Mouse (Mus musculus) T-helper 17 cell (primary cell): ENCODE data around the gene Uri1.

ENCODE experiments used
- in situ Hi-C, 2 experiments: fragments of 300-600 bp; cut with MboI, MseI; formaldehyde crosslinking; loops; 1 replicate in 1 of 2; 2 replicates in 1 of 2; pipeline ENCODE4 v1.15.1; 2025; ENCODE audit warnings: high pct_unique_total_duplicates in 2 of 2

Uri1 gene

DNA sequence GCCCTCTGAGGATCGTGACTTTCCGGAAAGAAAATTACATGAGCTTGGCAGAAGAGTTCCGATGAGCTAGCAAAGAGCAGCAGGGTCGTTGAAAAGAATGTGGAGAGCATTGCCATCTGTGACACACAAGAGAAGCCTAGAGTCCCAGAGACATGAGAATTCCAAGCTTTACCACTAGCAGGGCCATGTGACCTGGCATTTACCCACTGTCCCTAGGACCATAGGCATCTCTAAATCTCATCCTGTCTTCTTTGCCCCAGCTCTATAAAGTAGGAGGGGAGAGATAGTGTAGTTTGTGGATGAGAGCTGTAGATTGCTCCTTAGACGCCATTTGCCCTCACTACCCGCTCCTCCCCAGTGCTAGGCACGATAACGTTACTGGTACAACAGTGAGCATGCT is at the start of gene Uri1:
Uri1 (minus strand) TSS at position 101 of the 400 bp plus-strand sequence.
- in situ Hi-C loops = loop anchor here in 1 of 2 experiments (5.0 kb wide), 1 partner anchor 59 kb away; no protein-coding TSS in a partner anchor

DNA sequence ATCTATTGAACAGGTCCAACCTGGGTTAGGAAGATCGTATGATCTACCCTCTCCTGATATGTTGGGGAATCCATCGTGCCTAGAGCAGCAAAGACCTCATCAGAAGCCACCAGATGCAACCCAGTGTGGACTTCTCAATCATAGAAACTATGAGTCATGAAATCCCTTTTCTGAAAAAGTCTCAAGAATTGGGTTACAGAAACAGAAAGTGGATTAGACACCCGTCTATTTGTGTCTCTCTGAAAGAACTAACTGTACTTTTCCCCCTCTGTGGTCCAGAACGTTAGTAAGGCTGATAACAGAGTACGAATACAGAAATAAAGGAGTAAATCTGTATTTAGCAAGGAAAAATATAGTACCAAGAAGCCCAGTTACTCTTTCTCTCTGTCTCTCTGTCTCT is 47.7 kb upstream of the Uri1 start:
- in situ Hi-C loops = no loop called here

DNA sequence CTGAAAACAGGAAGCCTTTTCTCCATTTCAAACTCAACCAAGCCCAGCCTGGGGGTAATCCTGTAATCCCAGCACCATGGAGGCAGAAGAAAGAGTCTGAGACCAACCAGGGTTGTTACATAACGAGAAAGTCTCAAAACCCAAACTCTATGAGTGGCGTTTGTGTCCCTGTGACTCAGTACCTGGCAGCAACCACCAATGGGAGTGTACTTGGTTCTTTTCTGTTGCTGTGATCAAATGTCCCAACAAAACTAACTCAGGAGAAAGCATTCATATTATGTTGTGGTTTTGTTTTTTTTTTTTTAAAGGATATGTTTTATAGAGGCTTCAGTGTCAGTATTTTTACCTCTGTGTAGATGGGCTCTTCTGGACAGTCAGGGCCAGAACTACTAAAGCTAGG is 47.3 kb upstream of the Uri1 start:
- in situ Hi-C loops = no loop called here

DNA sequence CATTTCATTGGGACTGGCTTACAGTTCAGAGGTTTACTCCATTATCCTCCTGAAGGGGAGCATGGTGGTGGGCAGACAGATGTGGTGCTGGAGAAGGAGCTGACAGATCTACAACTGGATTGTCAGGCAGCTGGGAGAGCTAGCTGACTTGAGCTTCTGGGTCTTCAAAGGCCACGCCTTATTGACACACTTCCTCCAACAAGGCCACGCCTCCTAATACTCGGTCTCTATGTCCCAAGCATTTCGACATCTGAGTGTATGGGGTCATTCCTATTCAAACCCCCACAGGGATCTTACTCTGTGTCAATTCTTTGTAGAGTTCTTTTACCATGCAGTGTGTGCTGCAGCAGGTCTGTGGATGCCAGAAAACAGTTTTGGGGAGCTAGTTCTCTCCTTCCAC is 41.1 kb upstream of the Uri1 start:
- in situ Hi-C loops = loop anchor here in 1 of 2 experiments (5.0 to 10.0 kb wide), 2 partner anchors 68 to 200 kb away; no protein-coding TSS in a partner anchor

DNA sequence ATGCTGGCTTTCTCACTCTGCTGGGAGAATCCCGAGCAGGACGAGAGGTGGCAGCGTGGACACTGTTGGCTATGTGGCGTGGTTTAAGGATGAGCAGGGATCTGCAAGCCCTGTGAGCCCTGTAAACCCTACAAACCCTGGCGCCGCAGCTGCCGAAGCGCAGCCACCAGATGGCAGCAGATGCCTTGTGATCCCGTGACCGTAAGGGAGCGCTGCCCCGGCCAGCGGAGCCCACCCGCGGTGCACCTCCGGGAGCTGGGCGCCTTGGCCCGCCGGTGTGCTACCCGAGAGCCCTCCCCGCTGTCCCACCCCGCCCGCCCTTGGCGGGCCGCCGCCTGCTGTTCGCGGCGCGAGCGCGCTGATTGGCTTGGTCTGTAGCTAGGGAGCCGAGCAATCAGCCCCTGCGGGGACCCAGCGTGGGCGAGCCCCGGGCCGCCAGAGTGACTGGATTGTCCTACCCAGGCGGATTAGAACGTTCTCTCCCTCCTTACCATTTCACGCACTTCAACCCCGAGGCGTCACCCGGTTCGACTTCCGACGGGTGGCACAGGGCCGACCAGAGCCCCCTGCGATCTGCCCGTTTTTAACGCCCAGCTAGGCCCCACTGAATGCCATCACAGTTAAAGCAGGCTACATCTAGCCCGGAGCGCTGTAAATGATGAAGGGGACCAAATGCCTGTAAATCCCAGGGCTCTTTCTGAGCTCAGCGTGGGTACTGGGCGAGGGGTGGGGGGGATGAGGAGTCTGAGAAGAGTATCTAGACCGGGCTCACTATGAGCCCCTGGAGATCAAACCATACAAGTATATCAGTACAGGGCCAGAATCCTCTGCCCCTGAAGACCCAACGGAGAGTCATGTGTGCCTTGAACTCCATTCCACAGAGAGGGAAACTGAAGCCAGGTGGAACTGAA is 38.0 kb upstream of the Uri1 start:
- in situ Hi-C loops = loop anchor here in 1 of 2 experiments (5.0 to 10.0 kb wide), 2 partner anchors 71 to 203 kb away; no protein-coding TSS in a partner anchor

DNA sequence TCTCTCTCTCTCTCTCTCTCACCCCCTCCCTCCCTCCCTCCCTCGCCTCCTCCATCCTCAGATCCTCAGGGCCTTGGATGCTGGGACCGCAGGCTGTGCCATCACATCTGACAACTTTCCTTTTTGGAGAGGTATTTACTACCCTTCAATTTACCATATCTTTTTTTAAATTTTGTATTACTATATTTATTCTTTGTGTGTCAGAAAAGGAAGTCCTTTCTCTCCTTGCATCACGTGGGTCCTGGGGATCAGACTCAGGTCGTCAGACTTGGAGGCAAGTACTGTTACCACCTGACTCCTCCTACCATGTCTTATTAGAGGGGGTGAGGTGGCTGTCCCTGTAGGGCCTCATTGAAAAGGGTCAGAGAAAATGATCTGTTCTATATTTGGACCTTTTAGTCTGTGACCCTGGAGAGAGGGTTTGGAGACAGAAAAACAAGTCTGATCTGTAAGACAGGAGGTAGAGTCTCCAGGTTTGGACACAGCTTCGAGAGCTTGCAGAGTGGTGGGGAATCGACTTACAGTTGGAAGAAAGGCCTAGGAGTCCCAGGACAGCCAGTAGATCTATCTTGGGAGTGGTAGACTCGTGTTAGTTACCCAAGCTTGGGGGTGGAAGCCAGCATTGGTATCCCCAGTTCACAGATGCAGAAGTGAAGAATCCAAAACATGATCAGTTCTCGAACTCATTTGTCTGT is 36.4 kb upstream of the Uri1 start:
- in situ Hi-C loops = loop anchor here (5.0 to 10.0 kb wide), 2 partner anchors 73 to 205 kb away; no protein-coding TSS in a partner anchor

DNA sequence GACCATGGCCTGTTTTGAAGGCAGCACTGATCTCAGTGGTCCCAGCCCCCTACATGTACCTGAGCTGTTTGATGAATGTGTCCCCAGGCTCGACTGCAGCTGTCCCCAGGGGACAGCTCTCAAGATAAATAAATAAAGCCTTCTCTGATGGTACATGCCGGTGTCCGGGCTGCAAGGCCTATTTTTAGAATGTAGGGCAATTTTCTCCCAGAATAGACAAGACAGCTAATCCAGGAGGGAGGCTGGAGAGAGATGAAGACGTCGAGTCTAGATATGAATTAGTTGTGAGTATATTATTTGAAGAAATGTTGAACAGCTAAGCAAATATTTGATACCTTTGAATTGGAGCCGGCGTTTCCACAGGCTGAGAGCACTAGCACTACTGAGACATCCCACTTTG is 35.7 kb upstream of the Uri1 start:
- in situ Hi-C loops = loop anchor here in 1 of 2 experiments (5.0 kb wide), 1 partner anchor 73 kb away; no protein-coding TSS in a partner anchor

DNA sequence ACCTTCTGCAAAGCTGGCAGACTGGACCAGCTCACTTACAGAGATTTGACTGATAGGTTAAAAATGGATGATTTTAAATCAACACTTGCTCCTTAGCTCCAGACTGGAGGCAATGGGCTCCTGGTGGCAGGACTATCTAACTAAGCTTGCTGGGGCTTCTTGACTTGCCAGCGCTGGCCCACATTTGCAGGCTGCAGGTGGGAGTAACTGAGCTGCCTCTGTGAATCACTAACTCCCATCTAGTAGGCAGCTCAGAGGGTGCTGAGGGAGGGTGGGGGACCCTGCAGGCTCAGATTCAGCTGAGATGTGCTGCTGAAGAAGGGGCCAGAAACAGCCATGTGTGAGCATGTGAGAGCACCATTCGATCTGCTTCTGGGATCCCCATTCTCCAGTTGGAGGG is 32.6 kb upstream of the Uri1 start:
- in situ Hi-C loops = loop anchor here in 1 of 2 experiments (5.0 kb wide), 1 partner anchor 76 kb away; no protein-coding TSS in a partner anchor

DNA sequence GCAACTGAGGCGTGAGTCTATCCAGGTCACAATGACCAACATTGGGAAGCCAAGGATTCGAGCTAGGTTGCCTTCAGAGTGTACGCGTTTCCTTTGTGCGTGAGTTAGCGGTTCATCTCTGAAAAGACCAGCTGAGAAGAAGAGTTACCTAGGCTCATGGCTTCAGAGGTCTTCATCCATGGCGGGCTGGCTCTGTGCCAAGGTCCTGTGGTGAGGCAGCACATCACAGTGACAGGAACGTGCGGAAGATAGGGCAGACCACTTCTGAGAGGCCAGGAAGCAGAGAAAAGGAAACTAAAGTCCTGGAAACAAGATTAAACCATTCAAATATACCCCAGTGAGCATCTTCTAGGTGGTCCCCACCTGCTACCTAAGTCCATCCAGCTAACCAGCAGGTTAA is 30.9 kb upstream of the Uri1 start:
- in situ Hi-C loops = no loop called here

DNA sequence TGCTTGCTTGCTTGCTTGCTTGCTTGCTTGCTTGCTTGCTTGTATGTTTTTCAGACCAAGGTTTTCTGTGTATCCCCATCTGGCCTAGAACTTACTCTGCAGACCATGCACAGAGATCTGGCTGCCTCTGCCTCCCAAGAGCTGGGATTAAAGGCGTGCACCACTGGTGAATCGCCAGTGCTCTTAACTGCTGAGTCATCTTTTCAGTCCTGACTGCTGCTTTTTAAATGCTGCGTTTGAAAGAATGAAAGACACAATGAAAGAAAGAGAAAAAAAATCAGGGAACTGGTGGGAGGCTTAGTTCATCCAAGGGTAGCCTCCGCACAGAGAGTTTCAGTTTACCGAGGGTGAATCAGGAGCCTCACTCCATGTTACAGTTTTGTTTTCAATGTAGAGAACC is 23.9 kb upstream of the Uri1 start:
- in situ Hi-C loops = no loop called here

DNA sequence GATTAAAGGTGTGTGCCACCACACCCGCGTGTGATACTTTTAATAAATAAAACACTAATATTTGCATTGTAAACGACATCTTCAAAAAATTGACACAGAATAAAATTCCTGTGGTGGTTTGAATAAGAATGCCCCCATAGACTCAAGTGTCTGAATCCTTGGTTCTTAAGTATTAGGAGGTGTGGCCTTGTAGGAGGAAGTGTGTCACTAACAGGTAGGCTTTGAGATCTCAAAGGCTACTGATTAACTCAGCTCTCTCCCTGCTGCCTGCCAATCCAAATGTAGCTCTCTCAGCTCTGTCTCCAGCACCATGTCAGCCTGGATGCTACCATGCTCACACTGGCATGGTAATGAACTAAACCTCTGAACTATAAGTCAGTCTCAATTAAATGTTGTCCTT is 17.9 kb upstream of the Uri1 start:
- in situ Hi-C loops = no loop called here

DNA sequence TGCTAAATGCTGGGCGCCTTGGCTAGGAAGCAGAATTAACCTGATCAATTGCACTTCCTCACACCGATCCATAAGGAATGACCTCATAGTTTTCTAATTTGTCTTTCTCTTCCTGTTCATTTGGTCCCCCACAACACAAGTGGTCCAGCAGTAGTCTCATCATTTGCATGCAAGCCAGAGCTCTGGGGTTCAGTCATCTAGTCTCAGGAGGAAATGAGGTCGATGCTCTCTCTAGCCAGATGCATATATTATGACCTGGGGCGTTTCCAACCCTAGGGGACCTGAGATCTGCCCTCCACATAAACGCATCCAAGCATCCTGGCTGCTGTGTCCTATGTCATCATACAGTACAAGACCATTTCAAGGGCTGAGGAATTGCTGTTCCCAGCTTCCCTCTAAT is 14.2 kb upstream of the Uri1 start:
- in situ Hi-C loops = no loop called here

DNA sequence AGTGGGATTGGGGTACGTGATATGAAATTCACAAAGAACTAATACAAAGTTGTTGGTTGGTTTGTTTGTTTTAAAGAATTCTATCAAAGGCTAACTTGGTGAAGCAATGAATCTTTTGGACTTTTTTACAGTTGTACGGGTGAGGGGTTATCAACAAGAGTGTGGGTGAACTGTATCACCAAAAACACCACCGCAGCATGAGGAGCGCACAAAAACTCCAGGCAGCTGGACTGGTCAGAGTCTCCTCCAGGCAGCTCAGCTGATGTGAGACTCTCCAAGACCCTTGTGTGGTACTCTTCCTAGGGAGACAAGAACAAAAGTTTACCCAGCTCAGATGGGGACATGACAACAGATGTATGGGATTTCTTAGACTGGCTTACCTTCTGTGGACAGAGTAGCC is 7.8 kb upstream of the Uri1 start:
- in situ Hi-C loops = no loop called here

DNA sequence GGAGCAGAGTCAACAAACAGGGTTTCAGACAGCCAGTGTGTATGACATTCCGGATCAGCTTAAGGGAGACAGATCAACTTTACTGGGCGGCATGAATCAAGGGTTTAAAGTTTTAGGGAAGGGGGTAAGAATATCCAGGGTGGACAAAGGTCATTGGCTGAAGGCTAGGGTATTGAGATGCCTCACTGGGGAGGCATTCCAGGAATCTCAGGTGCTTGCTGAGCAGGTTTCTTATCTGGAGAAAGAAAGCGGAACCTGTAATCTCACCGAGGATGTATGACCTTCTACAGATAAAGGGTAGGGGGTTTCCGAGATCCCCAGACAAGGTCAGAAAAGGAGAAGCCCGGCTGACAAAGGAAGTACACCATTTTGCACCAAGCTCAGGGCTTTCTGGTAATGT is 7.3 kb upstream of the Uri1 start:
- in situ Hi-C loops = no loop called here

DNA sequence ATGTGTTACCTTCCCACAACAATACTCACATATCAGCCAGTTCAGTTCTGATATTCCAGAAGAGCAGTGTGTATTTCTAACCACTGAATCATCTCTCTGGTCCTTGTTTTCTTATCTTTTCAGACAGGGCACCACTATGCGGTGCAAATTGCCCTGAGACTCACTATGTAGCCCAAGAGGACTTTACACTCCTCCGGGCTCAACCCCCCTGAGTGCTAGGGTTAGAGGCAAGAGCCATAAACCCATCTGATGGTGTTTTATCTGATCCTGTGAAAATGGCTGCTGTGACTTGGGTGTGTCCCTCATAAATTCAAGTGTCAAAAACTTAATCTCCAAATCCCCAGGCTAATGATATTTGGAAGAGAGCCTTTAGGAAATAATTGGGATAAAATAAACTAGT is 6.6 kb upstream of the Uri1 start:
- in situ Hi-C loops = no loop called here

DNA sequence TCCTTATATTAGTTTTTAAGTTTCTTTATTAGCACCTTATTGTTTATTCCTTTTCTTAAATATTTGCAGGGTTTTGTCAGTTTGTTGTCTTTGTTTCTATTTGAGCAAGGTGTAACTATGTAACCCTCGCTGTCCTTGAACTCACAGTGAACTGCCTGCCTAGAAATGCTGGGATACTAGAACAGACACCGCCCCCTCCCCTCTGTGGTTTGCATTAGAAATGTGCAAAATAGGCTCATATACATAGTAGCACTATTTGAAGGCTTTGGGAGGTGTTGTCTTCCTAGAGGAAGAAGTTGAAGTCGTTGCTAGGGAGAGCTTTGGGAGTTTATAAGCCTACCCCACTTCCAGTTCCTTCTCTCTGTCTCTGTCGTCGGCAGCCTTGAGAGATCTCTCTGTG is 5.7 kb upstream of the Uri1 start:
- in situ Hi-C loops = no loop called here

DNA sequence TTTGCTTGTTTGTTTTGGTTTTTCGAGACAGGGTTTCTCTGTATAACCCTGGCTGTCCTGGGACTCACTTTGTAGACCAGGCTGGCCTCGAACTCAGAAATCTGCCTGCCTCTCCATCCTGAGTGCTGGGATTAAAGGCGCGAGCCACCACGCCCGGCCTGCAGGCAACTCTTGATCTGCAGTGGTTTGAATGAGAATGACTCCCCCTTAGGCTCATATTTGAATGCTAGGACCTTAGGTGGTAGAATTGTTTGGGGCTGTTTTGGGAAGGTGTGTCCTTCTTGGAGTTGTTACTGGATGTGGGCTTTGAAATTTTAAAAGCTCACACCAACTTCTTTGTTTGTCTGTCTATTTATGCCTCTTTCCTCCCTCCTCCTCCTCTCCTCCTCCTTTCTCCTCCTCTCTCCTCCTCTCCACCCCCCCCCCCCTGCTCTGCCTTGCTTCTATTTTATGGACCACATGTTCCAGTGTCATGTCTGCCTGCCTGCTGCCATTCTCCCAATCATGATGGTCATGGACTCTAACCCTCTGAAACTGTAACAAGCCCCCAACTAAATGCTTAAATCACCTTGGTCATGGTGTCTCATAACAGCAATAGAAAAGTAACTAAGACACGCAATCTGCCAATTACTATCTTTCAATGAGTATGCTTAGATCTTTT is 4.7 kb upstream of the Uri1 start:
- in situ Hi-C loops = no loop called here

DNA sequence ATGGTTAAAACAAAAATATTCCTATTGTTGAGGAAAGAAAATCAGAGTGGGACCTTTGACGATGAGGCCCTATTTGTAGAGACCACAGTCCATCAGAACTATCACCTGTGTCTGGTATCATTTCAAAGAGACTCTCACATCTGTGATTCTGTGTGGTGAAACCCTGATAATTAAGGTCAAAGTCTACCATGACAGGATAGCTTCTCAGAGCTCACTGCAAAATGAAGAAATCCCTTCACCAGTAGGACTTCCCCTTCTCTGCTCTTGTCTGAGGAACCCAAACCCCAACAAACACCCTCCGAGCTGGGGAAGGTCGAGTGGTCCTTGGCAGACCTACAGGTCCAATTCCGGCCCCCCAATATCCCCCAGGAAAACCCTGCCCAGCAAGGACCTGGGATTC is 1.5 kb upstream of the Uri1 start:
- in situ Hi-C loops = loop anchor here in 1 of 2 experiments (5.0 kb wide), 1 partner anchor 57 kb away; no protein-coding TSS in a partner anchor

DNA sequence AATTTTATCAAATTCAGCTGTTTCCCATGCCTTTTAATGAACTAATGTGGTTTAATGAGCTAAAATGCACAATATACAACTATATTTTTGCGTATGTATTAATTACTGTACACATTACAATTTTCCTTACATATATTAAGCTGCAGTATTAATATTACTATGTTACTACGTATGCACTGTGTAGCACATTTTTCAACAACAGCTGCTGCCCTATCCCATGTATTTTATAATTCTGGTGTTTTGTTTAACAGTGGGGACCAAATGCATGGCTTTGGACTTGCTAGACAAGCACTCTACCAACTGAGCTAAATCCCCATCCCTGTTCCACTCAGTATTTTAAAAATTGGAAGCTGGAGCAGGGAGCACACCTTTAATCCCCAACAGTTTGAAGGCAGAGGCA is 3.6 kb downstream of the Uri1 start:
- in situ Hi-C loops = loop anchor here in 1 of 2 experiments (5.0 kb wide), 1 partner anchor 63 kb away; no protein-coding TSS in a partner anchor

DNA sequence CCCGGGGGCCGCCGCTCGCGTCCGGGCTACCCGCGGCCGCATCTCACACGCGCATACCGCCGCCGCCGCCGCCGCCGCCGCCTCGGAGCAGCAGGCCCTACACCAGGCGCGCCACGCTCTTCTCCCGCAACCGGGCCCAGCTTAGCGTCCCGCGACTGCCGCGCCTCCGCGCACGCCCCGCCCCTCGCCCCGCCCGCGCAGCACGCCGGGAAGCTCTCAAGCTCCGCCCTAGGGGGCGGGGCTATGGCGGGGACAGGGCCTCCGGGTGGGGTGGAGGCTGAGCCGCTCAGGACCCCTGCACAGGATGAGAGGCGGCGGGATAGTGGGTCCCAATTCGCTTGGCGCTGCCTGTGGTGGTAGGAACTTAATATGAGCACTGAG is 4.0 kb downstream of the Uri1 start:
- in situ Hi-C loops = no loop called here

DNA sequence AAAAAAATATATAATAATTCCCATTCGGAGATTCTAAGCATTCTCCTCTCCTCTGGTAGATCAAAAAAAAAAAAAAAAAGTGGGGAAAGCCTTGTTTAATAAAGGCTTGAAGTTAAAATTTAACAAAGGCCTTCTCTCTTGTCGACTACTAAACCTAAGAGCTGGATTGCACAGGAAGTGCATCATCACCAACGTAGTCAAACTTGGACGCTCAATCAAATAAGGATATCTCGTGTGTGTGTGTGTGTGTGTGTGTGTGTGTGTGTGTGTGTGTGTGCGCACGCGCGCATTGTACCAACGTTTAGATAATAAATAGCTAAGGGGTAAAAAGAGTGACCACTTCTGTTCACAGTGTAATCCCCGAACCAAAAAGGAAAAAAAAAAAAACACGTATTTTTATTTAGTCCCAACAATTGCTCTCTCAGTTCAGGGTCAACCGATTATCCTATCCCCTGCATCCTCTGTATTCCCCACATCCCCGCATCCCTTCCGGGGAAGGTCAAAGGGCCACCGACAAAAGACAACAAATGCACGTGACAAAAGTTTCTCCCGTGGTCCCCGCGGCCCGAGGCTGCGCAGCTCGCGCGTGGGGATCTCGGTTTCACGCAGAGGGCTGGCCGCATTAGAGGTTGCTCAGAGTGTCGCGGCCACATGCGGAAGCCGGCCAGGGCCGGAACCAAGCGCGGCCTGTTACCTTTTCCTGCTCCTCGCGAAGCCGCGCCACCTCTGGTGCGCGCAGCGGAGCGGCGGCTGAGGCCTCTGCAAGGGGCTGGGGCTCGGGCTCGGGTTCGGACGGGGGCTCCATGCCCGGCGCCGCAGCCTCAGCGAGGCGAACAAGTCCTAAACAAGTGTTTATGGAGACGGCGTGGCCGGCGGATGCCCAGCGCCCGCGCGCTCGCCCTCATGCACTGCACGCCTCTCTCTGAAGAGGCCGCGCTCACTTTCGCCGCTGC is 4.7 kb downstream of the Uri1 start:
- in situ Hi-C loops = no loop called here
